Mouse (Mus musculus) neutrophil, adult 59 days (primary cell): Measurements from ENCODE around the gene Adgrg5. TPM values are rescaled to one million over a fixed set of nuclear protein-coding genes. Genes with fewer than 3 reads are reported as not detected.

Experiments
- total RNA-seq, 2 experiments: library from RNA; stranded (reverse); gene quantifications; 1 replicate in 1 of 2; 2 replicates in 1 of 2; pipeline ENCODE4 v1.2.4; 2023

Gene Adgrg5
- 10 to 100 TPM; 15.3 to 17.1 TPM for total RNA-seq

DNA sequence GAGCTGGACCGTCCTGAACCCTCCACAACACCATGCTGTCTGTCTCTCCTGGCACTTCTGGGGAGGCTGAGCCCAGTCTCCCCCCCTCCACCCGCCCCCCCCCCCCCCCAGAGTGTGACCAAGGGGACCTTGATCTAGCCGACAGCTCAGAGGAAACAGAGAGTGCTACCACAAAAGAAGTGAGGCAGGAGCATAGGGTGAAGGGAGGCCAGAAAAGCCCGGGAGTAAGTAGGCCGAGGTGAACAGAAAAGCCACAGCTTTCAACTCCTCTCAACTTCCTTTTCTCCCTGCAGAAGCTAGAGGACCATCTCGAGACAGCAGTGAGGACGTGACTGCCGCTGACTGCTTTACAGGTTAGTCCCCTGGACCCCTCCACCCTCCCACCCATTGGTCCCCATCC is at the start of gene Adgrg5:
Gene Adgrg5 (plus strand): TSS at position 290 of the 400 bp plus-strand sequence.

DNA sequence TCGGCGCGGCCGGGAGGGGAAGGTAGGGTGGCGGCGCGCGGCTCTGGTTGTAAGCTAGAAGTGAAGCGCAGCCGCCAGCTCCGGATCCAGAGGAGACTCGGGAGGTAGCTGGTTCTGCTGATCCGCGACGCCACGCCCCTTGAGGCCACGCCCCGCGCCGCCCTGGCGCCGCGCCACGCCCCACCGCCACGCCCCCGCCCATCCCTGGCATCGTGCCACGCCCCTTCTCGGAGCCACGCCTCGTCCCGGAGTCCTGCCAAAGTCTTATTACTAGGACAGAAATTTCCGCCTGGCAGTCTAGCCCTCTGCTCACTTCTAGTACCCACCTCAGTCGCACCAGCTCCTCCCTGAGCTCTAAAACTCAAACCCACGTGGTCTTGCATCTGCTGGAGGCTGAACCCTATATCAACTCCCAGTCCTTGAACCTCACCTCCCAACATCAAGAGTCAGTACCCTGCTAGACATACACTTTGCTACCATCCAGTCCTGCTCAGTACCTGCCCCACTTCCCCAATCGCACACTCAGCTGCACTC is 47.2 kb upstream of the Adgrg5 start, which contains the start of gene Dok4:
Gene Dok4 (minus strand): TSS at position 134 of the 534 bp plus-strand sequence.

DNA sequence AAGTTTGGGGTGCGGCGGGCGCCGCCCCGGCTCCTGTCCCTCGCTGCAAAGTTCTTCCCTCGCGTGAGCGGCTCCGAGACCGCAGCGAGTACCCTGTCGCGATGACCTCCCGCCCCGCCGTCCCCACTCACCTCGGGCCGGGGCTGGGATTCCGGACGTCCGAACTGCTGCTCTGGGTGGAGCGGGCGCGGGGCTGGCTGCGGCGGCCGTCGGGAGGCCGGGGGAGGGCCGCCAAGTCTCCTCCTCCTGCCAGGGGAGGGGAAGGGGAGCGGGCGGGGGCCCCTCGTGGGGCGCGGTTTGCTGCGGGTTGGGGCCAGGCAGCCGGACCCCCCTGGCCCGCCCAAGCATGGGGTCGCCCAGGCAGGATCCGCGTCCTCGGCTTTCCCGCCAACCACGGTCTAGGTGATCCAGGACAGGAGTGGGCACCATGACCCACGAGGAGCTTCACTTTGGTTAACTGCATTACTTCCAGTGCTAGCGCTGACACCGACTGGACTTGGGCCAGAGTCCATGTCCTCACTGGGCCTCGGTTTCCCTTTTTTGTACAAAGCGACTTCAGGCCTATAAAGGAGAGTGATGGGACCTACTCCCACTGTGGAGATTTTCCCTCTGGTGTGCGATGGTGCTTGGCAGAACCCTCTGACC is 5.5 kb upstream of the Adgrg5 start, which contains the start of gene Ccdc102a:
Gene Ccdc102a (minus strand): TSS at position 248 of the 645 bp plus-strand sequence.

DNA sequence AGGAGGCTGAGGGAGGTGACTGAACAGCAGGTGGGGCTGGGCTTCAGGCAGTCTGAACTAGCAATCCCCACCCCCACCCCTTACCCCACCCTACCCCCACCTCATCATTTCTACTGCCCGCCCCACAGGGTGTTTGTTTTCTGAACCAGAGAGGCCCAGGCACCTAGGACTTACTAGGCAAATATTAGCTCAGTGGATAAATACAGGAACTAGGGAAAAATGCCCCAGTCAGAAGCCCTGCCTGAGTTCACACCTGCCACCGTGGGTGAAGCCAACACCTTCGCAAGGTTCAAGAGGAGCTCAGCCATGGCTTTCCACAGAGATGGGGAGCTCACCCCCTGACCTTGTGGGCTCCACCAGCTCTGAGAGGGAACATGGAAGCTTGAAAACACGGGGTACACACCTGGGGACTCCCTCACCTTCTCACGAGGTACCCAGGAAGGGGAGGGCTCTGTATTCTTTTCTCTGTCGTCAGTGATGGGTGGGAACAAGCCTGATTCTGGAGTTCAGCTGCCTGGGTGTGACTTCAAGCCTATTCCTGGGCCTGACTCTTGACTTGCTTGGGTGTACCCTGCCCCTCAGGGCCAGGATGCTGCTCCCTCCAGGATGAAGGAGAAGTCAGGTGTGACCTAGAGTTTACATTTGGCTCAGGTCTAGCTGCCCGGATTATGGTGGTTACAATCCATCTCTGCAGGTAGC is 51.1 kb downstream of the Adgrg5 start, which contains the start of gene Adgrg1:
Gene Adgrg1 (plus strand): TSS at position 285 of the 699 bp plus-strand sequence.

Other genes with a start within 250 kb of the Adgrg5 start
- not detected for gene Pllp, start 227.4 kb upstream of the Adgrg5 start, total RNA-seq
- gene Ccl22, start 178.1 kb upstream of the Adgrg5 start, total RNA-seq = not detected
- gene Cx3cl1, start 151.7 kb upstream of the Adgrg5 start, total RNA-seq = not detected
- not detected for gene Ccl17, start 113.2 kb upstream of the Adgrg5 start, total RNA-seq
- 10 to 100 TPM; 21.0 to 27.6 TPM for gene Coq9, start 85.4 kb upstream of the Adgrg5 start, total RNA-seq
- gene Ciapin1, start 85.3 kb upstream of the Adgrg5 start, total RNA-seq = 10 to 100 TPM; 36.3 to 51.7 TPM
- 10 to 100 TPM; 39.0 to 47.2 TPM for gene Polr2c, start 66.2 kb upstream of the Adgrg5 start, total RNA-seq
- gene Dok4, start 47.4 kb upstream of the Adgrg5 start, total RNA-seq = 1 to 10 TPM in 1 of 2 experiments, under 1 TPM in 1; 0.98 to 1.5 TPM
- gene Ccdc102a, start 5.6 kb upstream of the Adgrg5 start, total RNA-seq = 1 to 10 TPM; 4.3 to 6.6 TPM
- 10 to 100 TPM; 12.6 to 15.6 TPM for gene Adgrg1, start 51.1 kb downstream of the Adgrg5 start, total RNA-seq
- gene Adgrg3, start 94.0 kb downstream of the Adgrg5 start, total RNA-seq = 100 to 1,000 TPM; 128 to 166 TPM
- under 1 TPM; 0.51 to 0.99 TPM for gene Drc7, start 131.4 kb downstream of the Adgrg5 start, total RNA-seq
- gene Katnb1, start 157.5 kb downstream of the Adgrg5 start, total RNA-seq = 10 to 100 TPM; 11.5 to 14.7 TPM